Mouse (Mus musculus) right cerebral cortex, postnatal 4 days (tissue): Measurements from ENCODE around the gene Sema7a.

ENCODE experiments used
- DNase-seq: peaks from one replicate; pipeline ENCODE4 v3.0.0-alpha.2; 2022

Sema7a gene

GRCm38 (mm10) chr9:57985304-57985703 is 45.4 kb downstream of the Sema7a start:
- no peak for DNase-seq

GRCm38 (mm10) chr9:57986293-57986692 is 46.4 kb downstream of the Sema7a start:
- no peak for DNase-seq

GRCm38 (mm10) chr9:57988098-57988497 is 48.2 kb downstream of the Sema7a start:
- no peak for DNase-seq

GRCm38 (mm10) chr9:57989309-57989708 is 49.4 kb downstream of the Sema7a start:
- no peak for DNase-seq

GRCm38 (mm10) chr9:57990438-57991110 is 50.7 kb downstream of the Sema7a start:
- DNase-seq = no peak

- DNase-seq = no peak
These were observed 52.1 kb downstream of the Sema7a start for GRCm38 (mm10) chr9:57992060-57992459.

- DNase-seq = no peak
These were observed 53.1 kb downstream of the Sema7a start for GRCm38 (mm10) chr9:57992781-57993591.

- DNase-seq = no peak
These were observed 55.4 kb downstream of the Sema7a start for GRCm38 (mm10) chr9:57995282-57995681.

GRCm38 (mm10) chr9:57997511-57998031 is 57.7 kb downstream of the Sema7a start:
- peak; percentile 33 for DNase-seq

GRCm38 (mm10) chr9:57998032-57998659 is 58.2 kb downstream of the Sema7a start:
- DNase-seq = peak; percentile 42

- no peak for DNase-seq
These were observed 58.8 kb downstream of the Sema7a start for GRCm38 (mm10) chr9:57998685-57999084.

GRCm38 (mm10) chr9:57999676-58000075 is 59.8 kb downstream of the Sema7a start:
- no peak for DNase-seq

GRCm38 (mm10) chr9:58003272-58003671 is 63.4 kb downstream of the Sema7a start:
- no peak for DNase-seq

- no peak for DNase-seq
These were observed 66.0 kb downstream of the Sema7a start, which contains the start of gene Cyp11a1 for GRCm38 (mm10) chr9:58005753-58006461. Cyp11a1 (plus strand) TSS chr9:58006411.

- no peak for DNase-seq
These were observed 68.6 kb downstream of the Sema7a start for GRCm38 (mm10) chr9:58008336-58009014.

GRCm38 (mm10) chr9:58009015-58009362 is 69.1 kb downstream of the Sema7a start:
- DNase-seq = peak; percentile 25

GRCm38 (mm10) chr9:58009588-58009987 is 69.7 kb downstream of the Sema7a start:
- DNase-seq = no peak

- DNase-seq = no peak
These were observed 71.1 kb downstream of the Sema7a start for GRCm38 (mm10) chr9:58011027-58011426.

GRCm38 (mm10) chr9:58011552-58011951 is 71.6 kb downstream of the Sema7a start:
- no peak for DNase-seq
